ENCODE assay signal across 10 mouse cellular contexts in genomic region chr5:118063181-118063621, GRCm38 (mm10). TPM values are rescaled to one million over a fixed set of nuclear protein-coding genes. Genes with fewer than 3 reads are reported as not detected.
DNase-seq lines count a peak whose midpoint lies in the region; ATAC-seq and TF ChIP-seq lines count a peak whose summit lies in the region.
"Had no signal": no experiment of that assay in that cellular context is flagged by ENCODE, and none has a peak within 500 bp of the region (broad histone marks: within the 10 kb centered on the region; RNA-seq: fewer than 3 reads in every experiment).

No protein-coding gene starts in this region.

- H3K4me2 ChIP-seq in lung, embryonic 14.5 days, result no peak overlapping the region
- H3K4me2 ChIP-seq in forebrain, embryonic 15.5 days (replicated peaks), result no peak overlapping the region
- H3K4me2 ChIP-seq in midbrain, embryonic 13.5 days (replicated peaks), result no peak overlapping the region
- H3K4me2 ChIP-seq: limb, embryonic 15.5 days had no signal

- peaks cover 36% of the 10 kb centered on the region for H3K36me3 ChIP-seq in lung, embryonic 14.5 days (ENCODE audit: insufficient read depth)
- 0 out of 2 replicates have a peak, but pooled peaks cover 2% of the 10 kb centered on the region for H3K36me3 ChIP-seq in forebrain, embryonic 15.5 days
- peaks cover 23% of the 10 kb centered on the region; the same call in 1 of the 2 replicates for H3K36me3 ChIP-seq in midbrain, embryonic 13.5 days

- peak; percentile 29 to 60 for DNase-seq in adrenal gland, postnatal 36 days
- DNase-seq in adrenal gland, adult 8-10 months, result no peak
- DNase-seq in lung, embryonic 14.5 days, result peak; percentile 45
- no peak for DNase-seq in lung, postnatal 10 days
- DNase-seq in spleen, adult 18-20 months, result no peak
- DNase-seq in heart, adult 9 months (ENCODE audit: low spot score in 2 of 2), result no peak
- DNase-seq: heart, adult 11 months had no signal

- WGBS in lung, embryonic 14.5 days, result 48% methylated on average over 8 of the region's 8 CpGs
- WGBS in forebrain, embryonic 15.5 days, result 61% methylated on average over 8 of the region's 8 CpGs
- WGBS in midbrain, embryonic 13.5 days, result 61% methylated on average over 8 of the region's 8 CpGs

- no peak overlapping the region for H3K4me3 ChIP-seq in lung, embryonic 14.5 days (ENCODE audit: low read depth, low read length)
- H3K4me3 ChIP-seq in forebrain, embryonic 15.5 days, result no peak overlapping the region
- H3K4me3 ChIP-seq in midbrain, embryonic 13.5 days (replicated peaks), result no peak overlapping the region
- H3K4me3 ChIP-seq: limb, embryonic 15.5 days had no signal

- H3K4me1 ChIP-seq in lung, embryonic 14.5 days (ENCODE audit: insufficient read depth), result no peaks in the 10 kb centered on the region
- H3K4me1 ChIP-seq in forebrain, embryonic 15.5 days, result peaks cover 36% of the 10 kb centered on the region
- peaks cover 57% of the 10 kb centered on the region for H3K4me1 ChIP-seq in midbrain, embryonic 13.5 days (replicated peaks)

- H3K9ac ChIP-seq in lung, embryonic 14.5 days, result no peak overlapping the region
- H3K9ac ChIP-seq in forebrain, embryonic 15.5 days (replicated peaks), result no peak overlapping the region
- H3K9ac ChIP-seq in midbrain, embryonic 13.5 days (replicated peaks), result no peak overlapping the region
- H3K9ac ChIP-seq: limb, embryonic 15.5 days had no signal

- ATAC-seq in lung, embryonic 14.5 days (ENCODE audit: insufficient read depth), result no peak
- ATAC-seq in forebrain, embryonic 15.5 days (replicated peaks), result 0 out of 2 replicates have a peak, but pooled peaks have one; percentile 18
- ATAC-seq in midbrain, embryonic 13.5 days, result no peak

- no peaks in the 10 kb centered on the region for H3K9me3 ChIP-seq in lung, embryonic 14.5 days (ENCODE audit: low read depth, low read length)
- H3K9me3 ChIP-seq in forebrain, embryonic 15.5 days, result no peaks in the 10 kb centered on the region
- H3K9me3 ChIP-seq in midbrain, embryonic 13.5 days, result no peaks in the 10 kb centered on the region
- H3K9me3 ChIP-seq: limb, embryonic 15.5 days had no signal

- H3K27ac ChIP-seq in lung, embryonic 14.5 days (ENCODE audit: low read depth), result no peak overlapping the region
- H3K27ac ChIP-seq in forebrain, embryonic 15.5 days (replicated peaks), result peak overlapping the region; percentile 61; the same call in 1 of the 2 replicates
- peak overlapping the region; percentile 92 for H3K27ac ChIP-seq in midbrain, embryonic 13.5 days
- H3K27ac ChIP-seq: limb, embryonic 15.5 days had no signal

- no peaks in the 10 kb centered on the region for H3K27me3 ChIP-seq in lung, embryonic 14.5 days (ENCODE audit: insufficient read depth, low read length)
- H3K27me3 ChIP-seq in forebrain, embryonic 15.5 days, result no peaks in the 10 kb centered on the region
- H3K27me3 ChIP-seq in midbrain, embryonic 13.5 days, result no peaks in the 10 kb centered on the region
- H3K27me3 ChIP-seq: limb, embryonic 15.5 days had no signal

- no peak for TF ChIP-seq CTCF in lung, embryonic 14.5 days (IDR thresholded peaks at IDR 0.05; ENCODE audit: low read depth)

RNA-seq across cellular contexts. Expression of gene Tesc, which starts 35.7 kb away (rescaled TPM):
- total RNA-seq in adrenal gland, postnatal 36 days (2021), result 100 to 1,000 TPM; 112 to 175 TPM
- total RNA-seq in adrenal gland, adult 8-10 months (2022), result 100 to 1,000 TPM; 229 to 287 (median 252) TPM
- polyA plus RNA-seq in lung, embryonic 14.5 days (2014; fragmentation: Nextera tagmentation; extraction: Ambion mirVana), result 5.3 and 5.6 TPM in 2 replicates
- 9.9 and 10.6 TPM in 2 replicates for polyA plus RNA-seq in forebrain, embryonic 15.5 days (2015; fragmentation: Nextera tagmentation; extraction: Ambion mirVana)
- polyA plus RNA-seq in midbrain, embryonic 13.5 days (2015; fragmentation: Nextera tagmentation; extraction: Ambion mirVana), result 2.9 TPM in 2 replicates

Comparison
In these comparisons a context has a peak if more than half of its experiments do, and no peak if none do; other contexts are left out.
1. DNase-seq: peak in adrenal gland, postnatal 36 days (2 of 2) and lung, embryonic 14.5 days (single experiment); none in adrenal gland, adult 8-10 months (single experiment), lung, postnatal 10 days (single experiment), spleen, adult 18-20 months (0 of 2) and heart, adult 9 months (0 of 2).